9 mouse cellular contexts compared by ENCODE assay signal in the genomic region with DNA sequence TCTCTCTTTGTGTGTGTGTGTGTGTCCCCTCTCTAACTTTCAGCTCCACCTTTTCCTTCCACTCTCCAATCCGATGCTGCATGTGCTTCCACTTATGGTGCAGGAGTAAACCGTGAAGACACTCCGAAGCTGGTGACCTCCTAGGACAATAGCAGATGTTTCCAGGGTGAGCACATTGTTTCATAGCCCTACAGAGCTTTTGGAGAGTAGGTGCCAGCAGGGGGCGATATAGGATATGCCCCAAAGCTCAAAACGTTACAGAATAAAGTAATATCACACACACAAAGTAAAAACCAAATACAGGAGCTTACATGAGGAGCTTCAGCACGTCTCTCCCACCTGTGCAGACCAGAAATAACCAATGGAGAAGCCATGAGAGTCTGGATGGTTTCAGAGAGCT. TPM values are rescaled to one million over a fixed set of nuclear protein-coding genes. Genes with fewer than 3 reads are reported as not detected.
DNase-seq lines count a peak whose midpoint lies in the region; ATAC-seq and TF ChIP-seq lines count a peak whose summit lies in the region.
"Had no signal": no experiment of that assay in that cellular context is flagged by ENCODE, and none has a peak within 500 bp of the region (broad histone marks: within the 10 kb centered on the region; RNA-seq: fewer than 3 reads in every experiment).

No protein-coding gene starts in this region.

- TF ChIP-seq RAD21 in MEL (IDR thresholded peaks at IDR 0.05; ENCODE audit: low read depth, low read length), result peak; percentile 82

- no peak for TF ChIP-seq EP300 in MEL (IDR thresholded peaks at IDR 0.05; ENCODE audit: low read depth in 1 of 2, low read length in 2 of 2)

- no peak for ATAC-seq in midbrain, embryonic 13.5 days

- peak; percentile 13 for DNase-seq in midbrain, embryonic 10.5 days (ENCODE audit: low spot score)
- peak; percentile 77 for DNase-seq in MEL (ENCODE audit: low read depth, low spot score)
- peak; percentile 75 for DNase-seq in c-Kit-positive CD71-negative TER-119-negative erythroid progenitor cells, embryonic 14.5 days (ENCODE audit: low read depth)
- DNase-seq in heart, postnatal 4 days, result peak; percentile 68
- peak; percentile 54 to 67 for DNase-seq in lung, adult 18-20 months
- peak; percentile 56 to 80 for DNase-seq in spleen, postnatal 4 days (ENCODE audit: low spot score in 2 of 2)

- peak; percentile 60 to 83 (median 83) for TF ChIP-seq CTCF in MEL (IDR thresholded peaks at IDR 0.05 in 2 of 3, conservative IDR thresholded peaks at IDR 0.05 in 1 of 3; ENCODE audit: control insufficient read depth in 1 of 3, insufficient read depth in 1 of 3, low read depth in 2 of 3, low read length in 3 of 3, poor library complexity in 1 of 3, severe bottlenecking in 1 of 3)

- no peaks in the 10 kb centered on the region for H3K79me2 ChIP-seq in MEL (ENCODE audit: control insufficient read depth, insufficient read depth, low read length, poor library complexity)

- H3K27ac ChIP-seq in midbrain, embryonic 10.5 days (replicated peaks), result no peak overlapping the region
- H3K27ac ChIP-seq in midbrain, embryonic 13.5 days, result no peak overlapping the region
- H3K27ac ChIP-seq in MEL (ENCODE audit: control insufficient read depth, low read depth, low read length), result no peak overlapping the region
- H3K27ac ChIP-seq: heart, embryonic 13.5 days; neural tube, embryonic 13.5 days had no signal

- H3K4me1 ChIP-seq in midbrain, embryonic 10.5 days, result no peaks in the 10 kb centered on the region
- H3K4me1 ChIP-seq in midbrain, embryonic 13.5 days (replicated peaks), result no peaks in the 10 kb centered on the region
- H3K4me1 ChIP-seq in MEL (ENCODE audit: control insufficient read depth in 1 of 2, insufficient read depth in 2 of 2, low read length in 2 of 2), result no peaks in the 10 kb centered on the region; a peak in 1 of 4 replicates
- H3K4me1 ChIP-seq: heart, embryonic 13.5 days; neural tube, embryonic 13.5 days had no signal

- no peak overlapping the region for H3K4me3 ChIP-seq in midbrain, embryonic 10.5 days
- no peak overlapping the region for H3K4me3 ChIP-seq in midbrain, embryonic 13.5 days (replicated peaks)
- no peak overlapping the region for H3K4me3 ChIP-seq in MEL (ENCODE audit: control insufficient read depth in 1 of 2, insufficient read depth in 1 of 2, low read depth in 2 of 2, low read length in 2 of 2)
- H3K4me3 ChIP-seq: heart, embryonic 13.5 days; neural tube, embryonic 13.5 days had no signal

- no peaks in the 10 kb centered on the region for H3K27me3 ChIP-seq in midbrain, embryonic 10.5 days (ENCODE audit: low read depth, poor library complexity, severe bottlenecking)
- no peaks in the 10 kb centered on the region for H3K27me3 ChIP-seq in midbrain, embryonic 13.5 days
- H3K27me3 ChIP-seq in MEL (ENCODE audit: control insufficient read depth in 1 of 2, insufficient read depth in 2 of 2, low read length in 2 of 2), result peaks cover 0 to 1% of the 10 kb centered on the region in 2 experiments; a peak in 1 of 4 replicates
- H3K27me3 ChIP-seq: heart, embryonic 13.5 days; neural tube, embryonic 13.5 days had no signal

- H3K4me2 ChIP-seq in midbrain, embryonic 13.5 days (replicated peaks), result no peak overlapping the region
- H3K4me2 ChIP-seq: heart, embryonic 13.5 days; neural tube, embryonic 13.5 days had no signal

- no peak overlapping the region for H3K9ac ChIP-seq in midbrain, embryonic 13.5 days (replicated peaks)
- H3K9ac ChIP-seq in MEL (ENCODE audit: control insufficient read depth, low read depth, low read length, poor library complexity, severe bottlenecking), result peak overlapping the region; percentile 29; the same call in 1 of the 2 replicates
- H3K9ac ChIP-seq: heart, embryonic 13.5 days; neural tube, embryonic 13.5 days had no signal

- no peak for TF ChIP-seq POLR2A in MEL (IDR thresholded peaks at IDR 0.05; ENCODE audit: control insufficient read depth in 1 of 2, insufficient read depth in 1 of 2, low read depth in 1 of 2, low read length in 2 of 2, poor library complexity in 1 of 2)

- no peaks in the 10 kb centered on the region for H3K36me3 ChIP-seq in midbrain, embryonic 10.5 days
- no peaks in the 10 kb centered on the region for H3K36me3 ChIP-seq in midbrain, embryonic 13.5 days
- H3K36me3 ChIP-seq in MEL (ENCODE audit: control insufficient read depth in 1 of 2, insufficient read depth in 2 of 2, low read length in 2 of 2), result no peaks in the 10 kb centered on the region
- H3K36me3 ChIP-seq: heart, embryonic 13.5 days; neural tube, embryonic 13.5 days had no signal

- 44% methylated on average over 6 of the region's 6 CpGs for WGBS in midbrain, embryonic 10.5 days
- WGBS in midbrain, embryonic 13.5 days, result 39% methylated on average over 6 of the region's 6 CpGs

- no peaks in the 10 kb centered on the region; the same call in 1 of the 2 replicates for H3K9me3 ChIP-seq in midbrain, embryonic 10.5 days (replicated peaks)
- H3K9me3 ChIP-seq in midbrain, embryonic 13.5 days, result no peaks in the 10 kb centered on the region
- H3K9me3 ChIP-seq in MEL (replicated peaks; ENCODE audit: insufficient read depth, low read length), result no peaks in the 10 kb centered on the region

TF ChIP-seq in MEL, 35 proteins besides CTCF, POLR2A, EP300 and RAD21:
- no peak for TF ChIP-seq UBTF (IDR thresholded peaks at IDR 0.05; ENCODE audit: borderline replicate concordance, insufficient read depth, low read depth, low read length)
- TF ChIP-seq SMC3 (IDR thresholded peaks at IDR 0.05; ENCODE audit: low read depth, low read length), result peak; percentile 77
- peak; percentile 58 for TF ChIP-seq ZC3H11A (IDR thresholded peaks at IDR 0.05; ENCODE audit: low read depth, low read length)

RNA-seq across cellular contexts. Expression of a gene that starts 8.9 kb away (rescaled TPM):
- polyA plus RNA-seq in midbrain, embryonic 10.5 days (2016; fragmentation: Nextera tagmentation; extraction: Ambion mirVana), result 0.07 and 0.17 TPM in 2 replicates
- polyA plus RNA-seq in midbrain, embryonic 13.5 days (2015; fragmentation: Nextera tagmentation; extraction: Ambion mirVana), result 0.21 and 0.24 TPM in 2 replicates
- not detected in 2 replicates for total RNA-seq in MEL (2012; rRNA removed)
- not detected for polyA plus RNA-seq in MEL (2012; ENCODE audit: insufficient read depth in 1 of 2, insufficient read length in 2 of 2, low read depth in 1 of 2, low replicate concordance in 2 of 2, missing spikeins in 1 of 2)
- total RNA-seq in heart, postnatal 4 days (2021), result not detected
- polyA plus RNA-seq: heart, embryonic 13.5 days; neural tube, embryonic 13.5 days had no signal

RNA-seq across cellular contexts. Expression of a gene that starts 15.7 kb away (rescaled TPM):
- 60.5 and 69.0 TPM in 2 replicates for polyA plus RNA-seq in midbrain, embryonic 10.5 days (2016; fragmentation: Nextera tagmentation; extraction: Ambion mirVana)
- 73.7 and 76.4 TPM in 2 replicates for polyA plus RNA-seq in midbrain, embryonic 13.5 days (2015; fragmentation: Nextera tagmentation; extraction: Ambion mirVana)
- 49.9 and 50.5 TPM in 2 replicates for total RNA-seq in MEL (2012; rRNA removed)
- 10 to 100 TPM in 1 of 2 experiments, not detected in 1; 93.2 TPM for polyA plus RNA-seq in MEL (2012; ENCODE audit: insufficient read depth in 1 of 2, insufficient read length in 2 of 2, low read depth in 1 of 2, low replicate concordance in 2 of 2, missing spikeins in 1 of 2)
- total RNA-seq in heart, postnatal 4 days (2021), result 10 to 100 TPM; 42.4 to 47.5 TPM

RNA-seq across cellular contexts. Expression of a gene that starts 15.8 kb away (rescaled TPM):
- 2.1 and 2.2 TPM in 2 replicates for polyA plus RNA-seq in midbrain, embryonic 10.5 days (2016; fragmentation: Nextera tagmentation; extraction: Ambion mirVana)
- 1.5 and 1.6 TPM in 2 replicates for polyA plus RNA-seq in midbrain, embryonic 13.5 days (2015; fragmentation: Nextera tagmentation; extraction: Ambion mirVana)
- total RNA-seq in MEL (2012; rRNA removed), result not detected in 2 replicates
- polyA plus RNA-seq in MEL (2012; ENCODE audit: insufficient read depth in 1 of 2, insufficient read length in 2 of 2, low read depth in 1 of 2, low replicate concordance in 2 of 2, missing spikeins in 1 of 2), result under 1 TPM in 1 of 2 experiments, not detected in 1; 0.33 TPM
- total RNA-seq in heart, postnatal 4 days (2021), result not detected

RNA-seq across cellular contexts. Expression of a gene that starts 25.6 kb away (rescaled TPM):
- 1.4 and 1.8 TPM in 2 replicates for polyA plus RNA-seq in midbrain, embryonic 10.5 days (2016; fragmentation: Nextera tagmentation; extraction: Ambion mirVana)
- polyA plus RNA-seq in midbrain, embryonic 13.5 days (2015; fragmentation: Nextera tagmentation; extraction: Ambion mirVana), result 11.4 and 11.8 TPM in 2 replicates
- not detected in 2 replicates for total RNA-seq in MEL (2012; rRNA removed)
- not detected for polyA plus RNA-seq in MEL (2012; ENCODE audit: insufficient read depth in 1 of 2, insufficient read length in 2 of 2, low read depth in 1 of 2, low replicate concordance in 2 of 2, missing spikeins in 1 of 2)
- under 1 TPM in 1 of 2 experiments, not detected in 1; 0.14 TPM for total RNA-seq in heart, postnatal 4 days (2021)

RNA-seq across cellular contexts. Expression of a gene that starts 41.4 kb away (rescaled TPM):
- 26.6 and 30.0 TPM in 2 replicates for polyA plus RNA-seq in midbrain, embryonic 10.5 days (2016; fragmentation: Nextera tagmentation; extraction: Ambion mirVana)
- 26.9 and 29.4 TPM in 2 replicates for polyA plus RNA-seq in midbrain, embryonic 13.5 days (2015; fragmentation: Nextera tagmentation; extraction: Ambion mirVana)
- total RNA-seq in MEL (2012; rRNA removed), result 28.6 and 30.6 TPM in 2 replicates
- polyA plus RNA-seq in MEL (2012; ENCODE audit: insufficient read depth in 1 of 2, insufficient read length in 2 of 2, low read depth in 1 of 2, low replicate concordance in 2 of 2, missing spikeins in 1 of 2), result 10 to 100 TPM in 1 of 2 experiments, not detected in 1; 28.3 TPM
- total RNA-seq in heart, postnatal 4 days (2021), result 10 to 100 TPM; 40.5 to 48.0 TPM

Comparison
In these comparisons a context has a peak if more than half of its experiments do, and no peak if none do; other contexts are left out.
1. DNase-seq: peak in every context shown above with its lines; median percentile 77 in MEL; 75 in c-Kit-positive CD71-negative TER-119-negative erythroid progenitor cells, embryonic 14.5 days; 68 in heart, postnatal 4 days; 68 in spleen, postnatal 4 days; 60 in lung, adult 18-20 months; 13 in midbrain, embryonic 10.5 days.